Mouse (Mus musculus): ENCODE results near the gene Ensa. TPM values are rescaled to one million over a fixed set of nuclear protein-coding genes. Genes with fewer than 3 reads are reported as not detected.

The Ensa gene
- not detected in 2 replicates for polyA plus RNA-seq (2012; ENCODE audit: insufficient read depth, insufficient read length, low replicate concordance, missing spikeins)

DNA sequence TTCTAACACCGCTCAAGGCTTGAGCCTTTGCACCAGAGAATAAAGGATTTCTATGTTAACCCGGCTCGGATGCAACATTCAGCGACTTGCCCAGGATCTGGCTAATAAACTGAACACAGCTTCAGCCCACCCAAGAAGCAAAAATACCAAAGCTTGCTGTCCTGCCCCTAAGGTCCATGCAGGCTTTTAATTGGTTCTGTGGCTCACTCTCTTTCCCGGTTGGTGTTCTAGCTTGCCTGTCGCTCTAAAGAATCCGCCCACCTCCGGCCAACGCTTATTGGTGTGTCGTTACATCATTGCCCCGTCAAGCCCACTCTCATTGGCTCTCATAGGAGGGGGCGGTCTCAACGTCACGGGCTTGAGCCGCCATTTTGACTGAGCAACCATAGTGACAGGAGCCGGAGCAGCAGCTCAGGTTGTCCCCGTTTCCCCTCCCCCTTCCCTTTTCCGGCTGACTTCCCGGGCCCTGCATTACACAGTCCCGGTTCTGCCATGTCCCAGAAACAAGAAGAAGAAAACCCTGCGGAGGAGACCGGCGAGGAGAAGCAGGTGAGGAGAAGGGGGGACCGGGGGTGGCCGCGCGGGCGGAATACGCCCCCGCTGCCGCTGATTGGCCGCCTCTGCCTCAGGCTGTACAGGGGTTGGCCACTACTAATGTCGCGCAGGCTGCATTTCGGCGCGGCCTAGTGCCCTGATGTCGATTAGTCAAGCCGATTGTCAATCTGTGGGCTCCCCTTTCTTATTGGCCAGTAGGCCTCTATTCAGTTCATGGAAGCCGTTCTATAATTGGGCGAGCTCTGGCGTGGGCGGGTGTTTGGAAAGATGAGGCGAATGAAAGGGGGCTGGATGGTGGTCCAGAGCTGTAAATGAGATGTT lies at the start of gene Ensa:
Ensa (plus strand) TSS at position 366 of the 876 bp plus-strand sequence.
- peak within 1 kb of the TSS; percentile 86 for H3K4me3 ChIP-seq (ENCODE audit: insufficient read depth, low read depth, low read length)
- peak within 1 kb of the TSS; percentile 99 for H3K27ac ChIP-seq (ENCODE audit: insufficient read depth, low read depth, low read length)
- 1% methylated on average over 44 of the region's 44 CpGs for WGBS
- TF ChIP-seq CTCF (IDR thresholded peaks at IDR 0.05; ENCODE audit: insufficient read depth, low read depth, low read length) (no peak), POLR2A (IDR thresholded peaks at IDR 0.05; ENCODE audit: insufficient read depth, low read depth, low read length) (peak; percentile 95)
- H3K4me1 ChIP-seq (ENCODE audit: control insufficient read depth, insufficient read depth, low read length), result peaks cover 13% of the 10 kb centered on the region

DNA sequence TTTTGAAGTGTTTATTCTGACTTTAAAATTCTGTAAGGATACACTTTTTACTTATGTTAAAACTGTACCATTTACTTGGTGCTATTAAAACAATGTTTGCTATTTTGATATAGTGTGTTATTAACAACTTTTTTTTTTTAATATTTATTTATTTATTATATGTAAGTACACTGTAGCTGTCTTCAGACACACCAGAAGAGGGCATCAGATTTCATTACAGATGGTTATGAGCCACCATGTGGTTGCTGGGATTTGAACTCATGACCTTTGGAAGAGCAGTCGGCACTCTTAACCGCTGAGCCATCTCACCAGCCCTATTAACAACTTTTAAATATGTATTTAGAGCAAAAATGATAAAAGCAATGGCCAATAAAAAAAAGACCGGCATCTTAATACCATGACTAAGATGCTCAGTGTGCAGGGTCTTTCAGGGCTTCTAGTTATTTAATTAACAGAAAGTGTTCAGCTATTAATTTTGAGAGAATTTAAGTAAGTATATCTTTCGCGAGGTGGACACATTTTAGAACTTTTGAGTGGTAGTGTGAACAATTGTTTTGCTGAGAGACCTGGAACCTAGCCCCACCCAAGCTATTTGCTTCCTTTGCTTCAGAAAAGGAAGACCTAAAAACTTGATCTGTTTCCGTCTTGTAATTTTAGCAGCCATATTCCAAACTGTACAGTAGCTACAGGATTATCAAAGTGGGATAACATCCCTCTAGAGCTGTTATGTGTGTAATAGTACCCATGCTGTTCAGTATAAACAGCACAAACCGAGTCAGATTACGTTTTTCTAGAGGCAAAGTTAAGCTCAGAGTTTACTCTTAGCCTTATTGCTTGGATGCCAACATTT lies 36.8 kb upstream of the Ensa start:
- no peak overlapping the region for H3K27ac ChIP-seq (ENCODE audit: insufficient read depth, low read depth, low read length)
- no peak for TF ChIP-seq POLR2A (IDR thresholded peaks at IDR 0.05; ENCODE audit: insufficient read depth, low read depth, low read length)
- no peak for TF ChIP-seq CTCF (IDR thresholded peaks at IDR 0.05; ENCODE audit: insufficient read depth, low read depth, low read length)
- H3K4me1 ChIP-seq (ENCODE audit: control insufficient read depth, insufficient read depth, low read length), result no peaks in the 10 kb centered on the region
- WGBS, result 48% methylated on average over 8 of the region's 8 CpGs
- no peak overlapping the region for H3K4me3 ChIP-seq (ENCODE audit: insufficient read depth, low read depth, low read length)

DNA sequence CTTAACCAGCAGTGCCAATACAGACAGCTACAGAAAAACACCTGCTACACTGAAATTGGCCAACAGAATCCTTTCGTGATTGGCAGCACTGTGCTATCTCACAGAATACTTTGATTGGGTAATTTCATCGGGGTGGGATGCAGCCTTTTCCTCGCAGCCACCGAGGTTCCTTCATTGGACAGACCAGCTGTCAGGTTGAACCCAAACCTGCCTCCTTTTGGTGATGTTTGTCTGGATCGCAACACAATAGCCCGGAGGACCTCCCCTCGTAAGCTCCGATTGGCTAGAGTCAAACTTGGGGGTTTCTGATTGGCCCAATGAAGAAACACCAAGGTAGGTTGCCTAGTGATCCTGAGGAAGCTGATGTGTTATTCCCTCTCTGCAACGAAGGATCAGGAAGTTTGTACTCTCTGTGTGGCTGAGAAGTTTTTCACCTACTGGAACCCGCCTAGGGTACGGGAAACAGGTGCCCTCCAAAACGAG lies 36.1 kb upstream of the Ensa start, which contains the start of gene Golph3l:
Golph3l (plus strand) TSS at position 331 of the 483 bp plus-strand sequence.
- Histone ChIP-seq H3K4me1 (ENCODE audit: control insufficient read depth, insufficient read depth, low read length) (no peaks in the 10 kb centered on the region), H3K27ac (ENCODE audit: insufficient read depth, low read depth, low read length) (no peak within 1 kb of the TSS), H3K4me3 (ENCODE audit: insufficient read depth, low read depth, low read length) (peak within 1 kb of the TSS; percentile 85)
- TF ChIP-seq POLR2A (IDR thresholded peaks at IDR 0.05; ENCODE audit: insufficient read depth, low read depth, low read length), result no peak
- TF ChIP-seq CTCF (IDR thresholded peaks at IDR 0.05; ENCODE audit: insufficient read depth, low read depth, low read length), result no peak
- 0% methylated on average over 12 of the region's 12 CpGs for WGBS

DNA sequence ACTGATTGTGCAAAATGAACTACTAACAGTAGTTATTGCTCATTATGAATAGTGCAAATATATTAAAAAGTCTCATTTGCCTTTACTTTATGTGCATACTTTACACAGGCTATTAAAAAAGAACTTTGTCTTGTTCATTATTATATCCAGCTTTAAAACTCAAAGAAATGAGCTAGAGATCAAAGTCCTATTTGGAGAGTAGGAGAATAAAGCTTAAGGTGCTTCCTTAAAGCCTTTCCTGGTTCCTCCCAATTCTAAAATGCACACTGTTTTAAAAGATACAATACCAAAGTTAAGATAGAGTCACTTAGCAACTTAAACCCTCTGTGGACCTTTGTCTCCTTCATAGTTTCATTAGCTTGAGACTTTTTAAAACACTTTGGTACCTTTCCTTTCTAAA lies 26.1 kb upstream of the Ensa start:
- no peak for TF ChIP-seq CTCF (IDR thresholded peaks at IDR 0.05; ENCODE audit: insufficient read depth, low read depth, low read length)
- no peak for TF ChIP-seq POLR2A (IDR thresholded peaks at IDR 0.05; ENCODE audit: insufficient read depth, low read depth, low read length)
- Histone ChIP-seq H3K4me3 (ENCODE audit: insufficient read depth, low read depth, low read length) (no peak overlapping the region), H3K27ac (ENCODE audit: insufficient read depth, low read depth, low read length) (no peak overlapping the region), H3K4me1 (ENCODE audit: control insufficient read depth, insufficient read depth, low read length) (no peaks in the 10 kb centered on the region)

DNA sequence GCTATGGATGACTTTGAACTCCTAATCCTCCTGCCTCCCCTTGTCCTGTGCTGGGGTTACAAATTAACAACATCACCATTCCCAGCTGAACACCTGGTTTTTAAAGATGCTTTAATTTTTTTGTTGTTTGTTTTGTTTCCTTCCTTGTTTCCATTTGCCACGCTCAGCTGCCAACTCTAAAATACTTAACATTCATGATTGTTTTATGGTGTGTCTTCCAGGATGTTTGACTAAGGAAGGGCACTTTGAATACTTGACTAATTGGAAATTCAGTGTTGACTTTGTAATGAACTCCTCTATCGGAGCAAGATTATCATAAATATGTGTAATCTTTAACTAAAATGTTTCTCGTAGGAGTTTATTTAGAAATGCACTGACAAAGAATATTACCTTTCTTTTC lies 23.5 kb upstream of the Ensa start:
- no peaks in the 10 kb centered on the region for H3K4me1 ChIP-seq (ENCODE audit: control insufficient read depth, insufficient read depth, low read length)
- no peak overlapping the region for H3K27ac ChIP-seq (ENCODE audit: insufficient read depth, low read depth, low read length)
- TF ChIP-seq CTCF (IDR thresholded peaks at IDR 0.05; ENCODE audit: insufficient read depth, low read depth, low read length) (no peak), POLR2A (IDR thresholded peaks at IDR 0.05; ENCODE audit: insufficient read depth, low read depth, low read length) (no peak)
- WGBS, result 89% methylated on average over 3 of the region's 3 CpGs
- H3K4me3 ChIP-seq (ENCODE audit: insufficient read depth, low read depth, low read length), result no peak overlapping the region

DNA sequence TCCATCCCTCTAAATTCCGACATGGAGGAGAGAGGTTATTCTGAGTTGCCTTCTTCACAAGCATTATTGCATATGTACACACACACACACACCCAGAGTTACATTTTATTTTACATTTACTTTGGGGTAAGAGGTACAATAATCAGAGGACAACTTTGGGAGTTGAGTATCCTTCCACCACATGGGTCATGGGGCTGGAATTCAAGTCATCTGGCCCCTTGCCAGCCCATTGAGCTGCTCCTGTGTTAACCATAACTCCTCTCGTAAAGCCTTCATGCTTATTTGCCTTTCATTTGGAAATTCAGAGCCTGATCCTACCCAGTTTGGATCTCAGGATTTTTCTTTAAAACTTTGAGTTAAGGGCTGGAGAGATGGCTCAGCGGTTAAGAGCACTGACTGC lies 18.7 kb upstream of the Ensa start:
- Histone ChIP-seq H3K4me1 (ENCODE audit: control insufficient read depth, insufficient read depth, low read length) (no peaks in the 10 kb centered on the region), H3K27ac (ENCODE audit: insufficient read depth, low read depth, low read length) (no peak overlapping the region), H3K4me3 (ENCODE audit: insufficient read depth, low read depth, low read length) (no peak overlapping the region)
- WGBS, result 90% methylated on average over 3 of the region's 3 CpGs
- no peak for TF ChIP-seq CTCF (IDR thresholded peaks at IDR 0.05; ENCODE audit: insufficient read depth, low read depth, low read length)

DNA sequence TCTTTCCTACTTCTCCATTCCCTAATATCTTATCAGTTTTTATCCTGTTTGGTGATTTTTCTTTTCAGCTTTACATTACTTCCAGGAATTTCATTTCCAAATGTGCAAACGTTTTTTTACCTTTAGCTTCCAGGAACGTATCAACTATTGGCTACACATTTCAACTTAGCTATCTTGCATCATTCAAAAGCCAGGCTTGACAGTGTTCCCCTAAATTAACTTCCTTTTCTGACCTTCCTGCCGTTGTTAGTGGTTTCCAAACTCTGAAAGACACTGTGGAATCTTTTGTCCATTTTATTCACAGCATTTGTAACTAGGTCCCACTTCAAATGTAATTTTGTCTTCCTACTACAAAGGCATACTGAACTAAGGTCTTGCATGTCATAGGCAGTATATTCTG lies 15.6 kb upstream of the Ensa start:
- H3K27ac ChIP-seq (ENCODE audit: insufficient read depth, low read depth, low read length), result no peak overlapping the region
- no peak for TF ChIP-seq POLR2A (IDR thresholded peaks at IDR 0.05; ENCODE audit: insufficient read depth, low read depth, low read length)
- no peak for TF ChIP-seq CTCF (IDR thresholded peaks at IDR 0.05; ENCODE audit: insufficient read depth, low read depth, low read length)
- H3K4me1 ChIP-seq (ENCODE audit: control insufficient read depth, insufficient read depth, low read length), result no peaks in the 10 kb centered on the region
- H3K4me3 ChIP-seq (ENCODE audit: insufficient read depth, low read depth, low read length), result no peak overlapping the region
- 71% methylated on average over 3 of the region's 3 CpGs for WGBS

DNA sequence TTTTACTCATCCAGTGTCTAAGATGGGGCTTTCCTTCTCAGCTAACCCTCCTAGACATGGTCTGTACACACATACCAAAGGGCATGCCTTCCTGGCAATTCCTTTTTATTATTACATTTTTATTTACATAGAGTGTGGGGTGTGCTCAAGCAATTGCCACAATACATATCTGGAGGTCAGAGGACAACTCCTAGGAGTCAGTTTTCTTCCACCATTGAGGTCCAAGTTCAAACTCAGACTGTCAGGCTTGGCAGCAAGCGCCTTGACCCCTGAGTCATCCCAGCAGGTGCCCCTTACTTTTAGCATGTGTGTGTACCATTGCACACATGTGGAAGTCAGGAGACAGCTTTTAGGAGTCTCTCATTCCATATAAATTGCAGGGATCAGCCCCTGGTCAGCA lies 10.8 kb upstream of the Ensa start:
- Histone ChIP-seq H3K4me1 (ENCODE audit: control insufficient read depth, insufficient read depth, low read length) (no peaks in the 10 kb centered on the region), H3K27ac (ENCODE audit: insufficient read depth, low read depth, low read length) (no peak overlapping the region), H3K4me3 (ENCODE audit: insufficient read depth, low read depth, low read length) (no peak overlapping the region)
- 97% methylated on average over 1 of the region's 1 CpGs for WGBS
- TF ChIP-seq CTCF (IDR thresholded peaks at IDR 0.05; ENCODE audit: insufficient read depth, low read depth, low read length) (no peak), POLR2A (IDR thresholded peaks at IDR 0.05; ENCODE audit: insufficient read depth, low read depth, low read length) (no peak)

DNA sequence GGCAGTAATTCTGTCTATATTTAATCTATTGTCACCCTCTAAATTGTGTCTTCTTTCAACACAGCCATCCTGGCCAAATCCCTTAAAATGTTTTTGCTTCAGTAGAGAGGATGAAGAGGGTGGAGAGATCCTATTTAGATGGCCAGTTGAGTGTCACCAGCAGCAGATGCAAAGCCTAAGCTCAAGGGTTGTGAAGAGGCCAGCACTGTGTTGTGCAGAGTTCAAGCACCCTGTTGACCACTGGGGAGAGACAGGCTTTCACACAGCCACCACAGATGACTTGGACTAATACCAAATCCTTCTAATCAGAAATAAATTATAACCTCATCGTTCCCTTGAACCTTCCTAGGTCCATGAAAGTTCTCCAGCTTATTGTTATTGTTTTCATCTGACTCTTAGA lies 6.3 kb upstream of the Ensa start:
- H3K4me3 ChIP-seq (ENCODE audit: insufficient read depth, low read depth, low read length), result no peak overlapping the region
- no peak for TF ChIP-seq POLR2A (IDR thresholded peaks at IDR 0.05; ENCODE audit: insufficient read depth, low read depth, low read length)
- TF ChIP-seq CTCF (IDR thresholded peaks at IDR 0.05; ENCODE audit: insufficient read depth, low read depth, low read length), result no peak
- 75% methylated on average over 1 of the region's 1 CpGs for WGBS
- no peak overlapping the region for H3K27ac ChIP-seq (ENCODE audit: insufficient read depth, low read depth, low read length)
- no peaks in the 10 kb centered on the region for H3K4me1 ChIP-seq (ENCODE audit: control insufficient read depth, insufficient read depth, low read length)
